Mouse (Mus musculus) large intestine, adult 2 months (tissue): ENCODE measurements around the gene Maml2. TPM values are rescaled to one million over a fixed set of nuclear protein-coding genes. Genes with fewer than 3 reads are reported as not detected.
"Not testable (repeated sequence)": the region's sequence is repeated elsewhere in the genome, so short reads cannot be mapped to it uniquely, and the experiment has no call there.

Source experiments
- DNase-seq: peaks from one replicate; pipeline ENCODE4 v3.0.0-alpha.2; 2012; ENCODE audit warnings: low read depth, low spot score
- WGBS: fragments of 180-500 bp; shearing (Covaris S2); methylation state at CpG from one replicate; pipeline ENCODE4 v1.1.7; 2018; 5-methylcytosine and 5-hydroxymethylcytosine counted together
- polyA plus RNA-seq: library from polyadenylated mRNA; depleted of rRNA; stranded (reverse); fragments of >200 nt; gene quantifications from 2 replicates; pipeline ENCODE4 v1.2.3, GENCODE M21; 2012

Gene Maml2
- polyA plus RNA-seq, 1 experiment, result 1.4 TPM

- no peak for DNase-seq
- 80% methylated on average over 6 of the region's 6 CpGs for WGBS
Observed at GRCm38 (mm10) chr9:13684327-13684934, 386.7 kb downstream of the Maml2 start.

GRCm38 (mm10) chr9:13686977-13687659 is 389.4 kb downstream of the Maml2 start:
- WGBS, result 86% methylated on average over 19 of the region's 19 CpGs
- DNase-seq, result no peak

- WGBS, result 54% methylated on average over 9 of the region's 9 CpGs
- no peak for DNase-seq
Observed at GRCm38 (mm10) chr9:13688997-13689396, 391.2 kb downstream of the Maml2 start.

GRCm38 (mm10) chr9:13690321-13690720 is 392.6 kb downstream of the Maml2 start:
- 85% methylated on average over 8 of the region's 8 CpGs for WGBS
- DNase-seq, result no peak

- whole genome bisulfite sequencing, result 67% methylated on average over 3 of the region's 3 CpGs
- no peak for DNase-seq
Observed at GRCm38 (mm10) chr9:13693693-13694284, 396.0 kb downstream of the Maml2 start.

- 48% methylated on average over 5 of the region's 5 CpGs for WGBS
Observed at GRCm38 (mm10) chr9:13694293-13694692, 396.5 kb downstream of the Maml2 start.

GRCm38 (mm10) chr9:13697041-13697811 is 399.5 kb downstream of the Maml2 start:
- 57% methylated on average over 4 of the region's 4 CpGs for WGBS
- DNase-seq, result no peak

More at GRCm38 (mm10) chr9:13694293-13694692, 396.5 kb downstream of the Maml2 start:
- DNase-seq, result no peak

- DNase-seq, result no peak
- 76% methylated on average over 4 of the region's 4 CpGs for WGBS
Observed at GRCm38 (mm10) chr9:13697869-13698268, 400.1 kb downstream of the Maml2 start.

GRCm38 (mm10) chr9:13699061-13699780 is 401.5 kb downstream of the Maml2 start:
- 79% methylated on average over 14 of the region's 14 CpGs for WGBS
- DNase-seq, result no peak

- no peak for DNase-seq
- 87% methylated on average over 5 of the region's 5 CpGs for WGBS
Observed at GRCm38 (mm10) chr9:13699781-13700116, 402.0 kb downstream of the Maml2 start.

GRCm38 (mm10) chr9:13701773-13702172 is 404.0 kb downstream of the Maml2 start:
- WGBS, result 86% methylated on average over 12 of the region's 12 CpGs

GRCm38 (mm10) chr9:13703100-13703499 is 405.3 kb downstream of the Maml2 start:
- WGBS, result 92% methylated on average over 2 of the region's 2 CpGs
- no peak for DNase-seq

More at GRCm38 (mm10) chr9:13701773-13702172, 404.0 kb downstream of the Maml2 start:
- DNase-seq, result no peak

GRCm38 (mm10) chr9:13704917-13705316 is 407.2 kb downstream of the Maml2 start:
- no peak for DNase-seq
- WGBS, result 59% methylated on average over 4 of the region's 4 CpGs

- no peak for DNase-seq
- 39% methylated on average over 3 of the region's 3 CpGs for WGBS
Observed at GRCm38 (mm10) chr9:13707066-13707555, 409.4 kb downstream of the Maml2 start.

- WGBS, result 85% methylated on average over 5 of the region's 5 CpGs
- DNase-seq, result no peak
Observed at GRCm38 (mm10) chr9:13709436-13709835, 411.7 kb downstream of the Maml2 start.

GRCm38 (mm10) chr9:13715891-13716290 is 418.1 kb downstream of the Maml2 start:
- 82% methylated on average over 2 of the region's 2 CpGs for WGBS
- not testable (repeated sequence) for DNase-seq

GRCm38 (mm10) chr9:13716316-13717099 is 418.8 kb downstream of the Maml2 start:
- WGBS, result 21% methylated on average over 8 of the region's 8 CpGs

GRCm38 (mm10) chr9:13748404-13748797 is 450.6 kb downstream of the Maml2 start, which contains the start of gene Mtmr2:
Gene Mtmr2, plus strand, starts transcription at chr9:13748410.
- DNase-seq, result no peak

More at GRCm38 (mm10) chr9:13716316-13717099, 418.8 kb downstream of the Maml2 start:
- DNase-seq, result peak; percentile 16

More at GRCm38 (mm10) chr9:13748404-13748797, 450.6 kb downstream of the Maml2 start, which contains the start of gene Mtmr2:
- 34% methylated on average over 2 of the region's 2 CpGs for WGBS
